Mouse (Mus musculus) heart, adult 2 months (tissue): Measurements from ENCODE around the gene Krtdap. TPM values are rescaled to one million over a fixed set of nuclear protein-coding genes. Genes with fewer than 3 reads are reported as not detected.
A peak's percentile ranks its signal among the peaks of the same experiment; 100 is the strongest.

Source experiments
- DNase-seq, 2 experiments: peaks; one replicate each; pipeline ENCODE4 v3.0.0; 2021
- H3K27ac ChIP-seq: fragments of 200-600 bp; 2 replicates; pipeline ENCODE4 v1.8.1; 2022
- H3K27me3 ChIP-seq: fragments of 200-500 bp; 2 replicates; pipeline ENCODE4 v1.6.1; 2012; ENCODE audit warnings: mild to moderate bottlenecking, low read length, inconsistent platforms, mixed read lengths; ENCODE audit not compliant: control insufficient read depth, insufficient read depth
- H3K36me3 ChIP-seq: fragments of 200-500 bp; 2 replicates; pipeline ENCODE4 v1.6.1; 2012; ENCODE audit warnings: low read length, inconsistent platforms; ENCODE audit not compliant: control insufficient read depth, insufficient read depth
- H3K4me1 ChIP-seq: fragments of 200-500 bp; 2 replicates; pipeline ENCODE4 v1.6.1; 2011; ENCODE audit warnings: low read length; ENCODE audit not compliant: control insufficient read depth, insufficient read depth
- H3K4me3 ChIP-seq: fragments of 200-600 bp; 2 replicates; pipeline ENCODE4 v1.8.1; 2022
- H3K79me2 ChIP-seq: fragments of 200-500 bp; replicated peaks from 2 replicates; pipeline ENCODE4 v1.6.1; 2012; ENCODE audit warnings: mild to moderate bottlenecking, inconsistent platforms, low read length, moderate library complexity, mixed read lengths; ENCODE audit not compliant: control insufficient read depth, insufficient read depth
- H3K9ac ChIP-seq: fragments of 200-500 bp; 2 replicates; pipeline ENCODE4 v1.6.1; 2012; ENCODE audit warnings: low read depth, mild to moderate bottlenecking, control low read depth, inconsistent platforms, low read length, mixed read lengths
- CTCF ChIP-seq: fragments of 200-600 bp; IDR thresholded peaks from 2 replicates; pipeline ENCODE4 v1.8.1; 2022; ENCODE audit warnings: antibody characterized with exemption, mild to moderate bottlenecking, moderate library complexity
- EP300 ChIP-seq: fragments of 200-500 bp; IDR thresholded peaks from 2 replicates; pipeline ENCODE4 v1.6.1; 2011; ENCODE audit warnings: low read depth, low read length, control low read depth; ENCODE audit not compliant: insufficient read depth
- POLR2A ChIP-seq: fragments of 200-500 bp; IDR thresholded peaks from 2 replicates; pipeline ENCODE4 v1.6.1; 2011; ENCODE audit warnings: mild to moderate bottlenecking, low read depth, low read length, control low read depth; ENCODE audit not compliant: insufficient read depth
- WGBS: fragments of 180-500 bp; shearing (Covaris S2); methylation state at CpG from one replicate; pipeline ENCODE4 v1.1.7; 2018; 5-methylcytosine and 5-hydroxymethylcytosine counted together
- intact Hi-C: fragments of 180-260 bp; cut with DNase I; formaldehyde crosslinking; loops from one replicate; pipeline ENCODE4 v1.15.1; 2025
- polyA plus RNA-seq: library from polyadenylated mRNA; depleted of rRNA; stranded (reverse); fragments of >200 nt; gene quantifications from 2 replicates; pipeline ENCODE4 v1.2.3, GENCODE M21; 2012
- total RNA-seq, 2 experiments: library from RNA; stranded (reverse); gene quantifications; 2 replicates each; pipeline ENCODE4 v1.2.3; 2021

Gene Krtdap
- total and polyA plus RNA-seq, 3 experiments: not detected

DNA sequence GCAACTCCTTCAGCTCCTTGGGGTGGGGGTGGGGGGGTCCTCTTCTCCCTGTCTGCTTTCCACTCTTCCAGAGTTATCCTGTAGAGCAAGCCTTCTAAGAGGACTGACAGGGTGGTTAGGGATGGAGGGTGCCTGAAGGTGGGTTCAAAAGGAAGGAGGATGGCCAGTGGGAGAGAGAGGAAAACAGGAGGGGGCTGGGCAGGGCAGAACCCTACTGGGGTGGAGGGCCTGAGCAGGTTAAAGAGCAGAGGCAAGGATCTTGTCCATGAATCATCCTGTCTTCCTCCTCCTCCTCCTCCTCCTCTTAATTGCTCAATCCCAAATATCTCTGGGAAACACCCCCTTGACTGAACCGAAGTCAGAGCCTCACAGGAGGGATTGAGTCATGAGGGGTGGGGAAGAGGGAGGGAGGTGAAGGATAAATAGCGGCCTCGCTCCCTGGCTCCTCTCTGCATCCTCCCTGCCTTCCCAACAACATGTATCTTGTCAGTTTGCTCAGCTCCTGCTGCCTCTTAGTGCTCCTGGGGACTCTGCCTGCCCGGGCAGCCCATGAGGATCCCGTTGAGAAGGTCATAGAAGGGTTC lies 36.5 kb upstream of the Krtdap start, which contains the start of gene Sbsn:
Gene Sbsn, plus strand, starts transcription at position 386 of the 584 bp plus-strand sequence.
- Histone ChIP-seq H3K27ac (no peak within 1 kb of the TSS), H3K4me3 (no peak within 1 kb of the TSS), H3K27me3 (no peaks in the 10 kb centered on the region), H3K9ac (no peak within 1 kb of the TSS), H3K79me2 (no peaks in the 10 kb centered on the region), H3K4me1 (no peaks in the 10 kb centered on the region), H3K36me3 (no peaks in the 10 kb centered on the region)
- no peak for TF ChIP-seq EP300
- no peak for TF ChIP-seq CTCF
- TF ChIP-seq POLR2A: no peak
- intact Hi-C loops: no loop called here
- DNase-seq: no peak
- WGBS: 39% methylated on average over 5 of the region's 5 CpGs

- no peak overlapping the region for H3K4me3 ChIP-seq
- WGBS: 79% methylated on average over 3 of the region's 3 CpGs
- TF ChIP-seq POLR2A (no peak), EP300 (no peak), CTCF (no peak)
- DNase-seq: no peak
- H3K4me1 ChIP-seq: no peaks in the 10 kb centered on the region
- no peak overlapping the region for H3K27ac ChIP-seq
- H3K79me2 ChIP-seq: no peaks in the 10 kb centered on the region
- no peaks in the 10 kb centered on the region for H3K36me3 ChIP-seq
- no peaks in the 10 kb centered on the region for H3K27me3 ChIP-seq
- intact Hi-C loops: no loop called here
- no peak overlapping the region for H3K9ac ChIP-seq
Observed at GRCm38 (mm10) chr7:30757001-30757400, 30.7 kb upstream of the Krtdap start.

GRCm38 (mm10) chr7:30758853-30759252 lies 28.8 kb upstream of the Krtdap start:
- H3K79me2 ChIP-seq: no peaks in the 10 kb centered on the region
- no peaks in the 10 kb centered on the region for H3K27me3 ChIP-seq
- DNase-seq: no peak
- H3K36me3 ChIP-seq: no peaks in the 10 kb centered on the region
- no peak overlapping the region for H3K9ac ChIP-seq
- 34% methylated on average over 4 of the region's 4 CpGs for WGBS
- intact Hi-C loops: no loop called here
- H3K27ac ChIP-seq: no peak overlapping the region
- H3K4me1 ChIP-seq: no peaks in the 10 kb centered on the region
- H3K4me3 ChIP-seq: no peak overlapping the region
- peak; percentile 54 for TF ChIP-seq CTCF
- TF ChIP-seq EP300: no peak
- no peak for TF ChIP-seq POLR2A

GRCm38 (mm10) chr7:30761769-30762352 lies 25.8 kb upstream of the Krtdap start:
- Histone ChIP-seq H3K4me3 (no peak overlapping the region), H3K79me2 (no peaks in the 10 kb centered on the region), H3K27ac (no peak overlapping the region), H3K9ac (no peak overlapping the region), H3K4me1 (no peaks in the 10 kb centered on the region), H3K27me3 (0 out of 2 replicates have a peak, but pooled peaks cover 1% of the 10 kb centered on the region), H3K36me3 (no peaks in the 10 kb centered on the region)
- DNase-seq: no peak
- no peak for TF ChIP-seq POLR2A
- no peak for TF ChIP-seq EP300
- no peak for TF ChIP-seq CTCF
- intact Hi-C loops: no loop called here
- 36% methylated on average over 4 of the region's 4 CpGs for WGBS

DNA sequence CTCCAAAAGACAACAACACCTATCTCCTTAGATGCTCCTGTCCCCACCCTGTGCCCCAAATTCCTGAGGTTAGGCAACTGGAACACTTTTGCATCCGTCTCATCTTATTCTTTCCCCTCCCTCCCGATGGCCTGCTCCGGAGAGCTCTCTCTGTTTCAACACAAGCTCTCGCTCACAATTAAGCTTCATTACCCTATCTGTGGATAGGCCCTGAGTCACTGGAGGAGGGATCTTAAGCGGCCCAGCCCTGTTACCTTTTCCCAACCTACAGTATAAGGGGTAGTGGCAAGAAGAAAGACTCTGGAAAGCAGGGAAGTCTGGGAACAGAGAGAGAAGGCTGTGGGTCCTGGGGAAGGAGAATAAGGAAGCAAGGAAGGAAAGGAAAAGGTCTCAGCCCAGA lies 24.2 kb upstream of the Krtdap start, which contains the start of gene Dmkn:
Gene Dmkn, plus strand, starts transcription at position 301 of the 400 bp plus-strand sequence.
- H3K36me3 ChIP-seq: no peaks in the 10 kb centered on the region
- no peak within 1 kb of the TSS for H3K9ac ChIP-seq
- H3K27me3 ChIP-seq: 0 out of 2 replicates have a peak, but pooled peaks cover 1% of the 10 kb centered on the region
- WGBS: 59% methylated on average over 5 of the region's 5 CpGs
- H3K4me3 ChIP-seq: no peak within 1 kb of the TSS
- no peaks in the 10 kb centered on the region for H3K79me2 ChIP-seq
- no peak within 1 kb of the TSS for H3K27ac ChIP-seq
- no peak for DNase-seq
- intact Hi-C loops: no loop called here
- TF ChIP-seq POLR2A (no peak), EP300 (no peak), CTCF (no peak)
- H3K4me1 ChIP-seq: no peaks in the 10 kb centered on the region

- intact Hi-C loops: no loop called here
- Histone ChIP-seq H3K27ac (no peak overlapping the region), H3K4me3 (no peak overlapping the region), H3K4me1 (no peaks in the 10 kb centered on the region), H3K27me3 (0 out of 2 replicates have a peak, but pooled peaks cover 1% of the 10 kb centered on the region), H3K9ac (no peak overlapping the region), H3K79me2 (no peaks in the 10 kb centered on the region), H3K36me3 (no peaks in the 10 kb centered on the region)
- DNase-seq: no peak
- 46% methylated on average over 11 of the region's 11 CpGs for WGBS
- TF ChIP-seq CTCF: no peak
- no peak for TF ChIP-seq POLR2A
- no peak for TF ChIP-seq EP300
Observed at GRCm38 (mm10) chr7:30765173-30765572, 22.5 kb upstream of the Krtdap start.
